Mouse (Mus musculus) left cerebral cortex, adult 2 months (tissue): Measurements from ENCODE around the gene Defb48. TPM values are rescaled to one million over a fixed set of nuclear protein-coding genes. Genes with fewer than 3 reads are reported as not detected.

Source experiments
- DNase-seq, 2 experiments: peaks; one replicate each; pipeline ENCODE4 v3.0.0; 2021 to 2022; ENCODE audit warnings: low spot score in 2 of 2, mixed read lengths in 1 of 2; ENCODE audit errors: extremely low spot score in 1 of 2
- H3K27ac ChIP-seq: fragments of 200-600 bp; 2 replicates; pipeline ENCODE4 v1.8.1; 2022
- H3K4me3 ChIP-seq: fragments of 200-600 bp; 2 replicates; pipeline ENCODE4 v1.8.1; 2022
- CTCF ChIP-seq: fragments of 200-600 bp; IDR thresholded peaks from 2 replicates; pipeline ENCODE4 v1.8.1; 2022; ENCODE audit warnings: antibody characterized with exemption, mild to moderate bottlenecking, moderate library complexity
- intact Hi-C: fragments of 180-260 bp; cut with DNase I; formaldehyde crosslinking; loops from one replicate; pipeline ENCODE4 v1.15.1; 2025
- long read RNA-seq, 2 experiments: library from polyadenylated mRNA; stranded (forward); transcript quantifications; one replicate each; pipeline ENCODE4 v2.0.0; 2021; ENCODE audit warnings: borderline mapping rate in 2 of 2
- total RNA-seq, 2 experiments: library from RNA; stranded (reverse); gene quantifications; 2 replicates each; pipeline ENCODE4 v1.2.3; 2021

The Defb48 gene
- not detected for total RNA-seq
- long read RNA-seq, experiment 1 = 0 reads
- long read RNA-seq, experiment 2 = 0 reads

GRCm38 (mm10) chr14:62984410-62984809 is at the start of gene Defb48:
Gene Defb48, minus strand, starts transcription at chr14:62984510.
- Histone ChIP-seq H3K27ac (no peak within 1 kb of the TSS), H3K4me3 (no peak within 1 kb of the TSS)
- intact Hi-C loops = no loop called here
- DNase-seq = no peak
- no peak for TF ChIP-seq CTCF

- Histone ChIP-seq H3K27ac (no peak overlapping the region), H3K4me3 (no peak overlapping the region)
- intact Hi-C loops = no loop called here
- DNase-seq = peak; percentile 14 to 21
- TF ChIP-seq CTCF = no peak
Measured at GRCm38 (mm10) chr14:63020524-63021156, 36.3 kb upstream of the Defb48 start.

- Histone ChIP-seq H3K27ac (no peak overlapping the region), H3K4me3 (no peak overlapping the region)
- DNase-seq = no peak
- no peak for TF ChIP-seq CTCF
- intact Hi-C loops = no loop called here
Measured at GRCm38 (mm10) chr14:63014667-63015066, 30.4 kb upstream of the Defb48 start.

GRCm38 (mm10) chr14:63013082-63013481 is 28.8 kb upstream of the Defb48 start:
- intact Hi-C loops = no loop called here
- no peak for TF ChIP-seq CTCF
- Histone ChIP-seq H3K4me3 (no peak overlapping the region), H3K27ac (no peak overlapping the region)
- DNase-seq = no peak

GRCm38 (mm10) chr14:63011471-63011870 is 27.2 kb upstream of the Defb48 start, which contains the start of gene Defb43:
Gene Defb43, plus strand, starts transcription at chr14:63011771.
- H3K27ac ChIP-seq = no peak within 1 kb of the TSS
- no peak within 1 kb of the TSS for H3K4me3 ChIP-seq
- no peak for DNase-seq
- intact Hi-C loops = no loop called here
- no peak for TF ChIP-seq CTCF

GRCm38 (mm10) chr14:63002588-63002987 is 18.3 kb upstream of the Defb48 start:
- intact Hi-C loops = no loop called here
- TF ChIP-seq CTCF = no peak
- no peak overlapping the region for H3K4me3 ChIP-seq
- no peak for DNase-seq
- no peak overlapping the region for H3K27ac ChIP-seq

GRCm38 (mm10) chr14:62998977-62999376 is 14.7 kb upstream of the Defb48 start:
- H3K4me3 ChIP-seq = no peak overlapping the region
- no peak for DNase-seq
- no peak overlapping the region for H3K27ac ChIP-seq
- TF ChIP-seq CTCF = no peak
- intact Hi-C loops = no loop called here

GRCm38 (mm10) chr14:62997777-62998176 is 13.5 kb upstream of the Defb48 start, which contains the start of gene Defb47:
Gene Defb47, plus strand, starts transcription at chr14:62998077.
- no peak for DNase-seq
- intact Hi-C loops = no loop called here
- no peak for TF ChIP-seq CTCF
- no peak within 1 kb of the TSS for H3K4me3 ChIP-seq
- no peak within 1 kb of the TSS for H3K27ac ChIP-seq

- Histone ChIP-seq H3K4me3 (no peak overlapping the region), H3K27ac (no peak overlapping the region)
- intact Hi-C loops = no loop called here
- DNase-seq = no peak
- no peak for TF ChIP-seq CTCF
Measured at GRCm38 (mm10) chr14:62991849-62992510, 7.7 kb upstream of the Defb48 start.

GRCm38 (mm10) chr14:62991271-62991670 is 7.0 kb upstream of the Defb48 start:
- no peak for DNase-seq
- TF ChIP-seq CTCF = no peak
- no peak overlapping the region for H3K27ac ChIP-seq
- no peak overlapping the region for H3K4me3 ChIP-seq
- intact Hi-C loops = no loop called here

GRCm38 (mm10) chr14:62979815-62980214 is 4.5 kb downstream of the Defb48 start:
- no peak overlapping the region for H3K4me3 ChIP-seq
- H3K27ac ChIP-seq = no peak overlapping the region
- intact Hi-C loops = no loop called here
- TF ChIP-seq CTCF = no peak
- no peak for DNase-seq

GRCm38 (mm10) chr14:62975046-62975445 is 9.3 kb downstream of the Defb48 start:
- peak; percentile 82 for TF ChIP-seq CTCF
- intact Hi-C loops = loop anchor here (2.0 kb wide), 1 partner anchor 482 kb away; no protein-coding TSS in a partner anchor
- Histone ChIP-seq H3K4me3 (no peak overlapping the region), H3K27ac (no peak overlapping the region)
- DNase-seq = peak; percentile 47 to 57
